Mouse (Mus musculus) thymus, adult 2 months (tissue): Measurements from ENCODE around the gene Evi5.

Experiments used
- CTCF ChIP-seq: fragments of 200-500 bp; IDR thresholded peaks from 2 replicates; pipeline ENCODE4 v1.5.1; 2012; ENCODE audit warnings: mild to moderate bottlenecking, control low read depth, low read length, moderate library complexity, borderline replicate concordance; ENCODE audit not compliant: control insufficient read depth, poor library complexity, insufficient read depth; ENCODE audit errors: extremely low read depth
- POLR2A ChIP-seq: fragments of 200-500 bp; IDR thresholded peaks from 2 replicates; pipeline ENCODE4 v1.6.1; 2012; ENCODE audit warnings: mild to moderate bottlenecking, low read length, control low read depth, moderate library complexity; ENCODE audit not compliant: control insufficient read depth, poor library complexity, insufficient read depth; ENCODE audit errors: extremely low read depth

DNA sequence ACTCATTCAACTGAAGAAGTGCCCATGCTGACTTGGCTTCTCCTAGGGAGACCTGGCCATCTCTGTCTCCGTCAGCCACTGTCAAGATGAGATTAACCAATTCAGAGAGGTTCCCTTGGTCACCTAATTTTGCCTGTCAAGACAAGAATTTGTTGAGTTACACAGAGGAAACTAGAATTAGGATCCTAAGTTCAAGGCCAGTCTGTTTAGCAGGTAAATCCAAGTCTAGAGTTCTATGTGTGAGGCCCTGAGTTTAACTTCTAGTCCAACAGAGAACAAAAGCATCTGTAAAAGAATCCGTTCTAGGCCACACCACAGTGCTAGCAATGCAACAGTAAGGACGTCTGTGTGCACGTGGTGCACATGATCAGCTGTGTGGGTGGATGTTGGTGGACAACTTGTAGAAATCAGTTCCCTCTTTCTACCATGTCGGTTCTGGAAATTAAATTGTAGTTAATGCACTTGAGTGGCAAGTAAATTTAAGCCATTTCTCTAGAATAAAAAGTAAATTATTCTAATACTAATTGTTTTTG is 35.2 kb upstream of the Evi5 start:
- TF ChIP-seq CTCF (no peak), POLR2A (no peak)
